In the genomic region with DNA sequence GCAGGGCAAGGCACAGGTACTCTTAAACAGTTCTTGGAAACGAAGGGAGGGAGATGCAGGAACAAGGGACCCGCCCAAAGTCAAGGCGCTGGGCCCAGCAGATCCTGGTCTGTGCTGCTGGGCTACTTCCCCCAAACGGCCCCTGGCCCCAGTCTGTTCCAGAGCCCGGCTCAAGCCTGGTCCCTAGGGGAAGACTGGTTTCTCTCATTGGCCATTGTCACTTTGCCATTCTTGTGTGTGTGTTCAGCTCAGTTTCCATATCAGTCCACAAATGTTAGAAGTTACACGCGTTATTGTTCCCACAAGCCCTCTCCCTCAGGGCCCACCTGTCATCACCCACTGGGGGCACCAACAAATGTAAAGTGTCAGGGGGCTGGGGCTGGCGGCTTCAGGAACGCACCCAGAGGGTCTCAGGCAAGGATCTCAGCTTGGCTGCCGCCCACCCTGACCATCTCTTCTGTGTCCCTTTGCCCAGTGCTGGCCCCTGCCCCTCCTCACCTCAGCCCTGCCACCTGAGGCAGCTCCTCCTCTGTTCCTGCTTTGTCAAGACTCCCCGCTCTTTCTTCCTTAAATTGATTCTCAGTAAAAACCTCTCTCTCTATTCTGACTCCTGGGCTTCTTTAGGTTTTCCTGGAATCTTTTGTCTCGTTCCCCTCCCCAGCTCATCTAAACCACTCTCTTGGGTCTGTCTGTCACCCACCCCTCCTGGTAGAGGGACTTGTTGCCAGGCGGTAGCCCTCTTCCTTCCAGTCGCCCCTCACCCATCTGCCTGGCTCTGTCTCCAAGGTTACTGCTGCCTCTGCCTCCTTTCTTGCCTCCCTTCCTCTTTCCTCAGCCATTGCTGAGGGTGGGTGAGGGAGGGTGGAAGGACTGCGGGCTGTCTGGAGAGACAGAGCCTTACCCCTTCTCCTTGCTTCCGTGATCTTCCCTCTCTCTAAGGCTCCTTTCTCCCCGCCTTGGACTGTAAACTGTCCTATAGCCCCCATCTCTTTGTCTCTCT, we compare ENCODE assay signal across 7 mouse cellular contexts.
DNase-seq lines count a peak whose midpoint lies in the region; ATAC-seq and TF ChIP-seq lines count a peak whose summit lies in the region.

No protein-coding gene starts in this region.

- peak; percentile 47; the same call in 1 of the 2 replicates for TF ChIP-seq POLR2A in brain, embryonic 14.5 days (IDR thresholded peaks at IDR 0.05; ENCODE audit: borderline replicate concordance, extremely low read depth, insufficient read depth, insufficient read length, poor library complexity, severe bottlenecking)
- no peak for TF ChIP-seq POLR2A in kidney, adult 2 months (IDR thresholded peaks at IDR 0.05; ENCODE audit: low read depth, low read length)

- TF ChIP-seq CTCF in brain, embryonic 14.5 days (IDR thresholded peaks at IDR 0.05; ENCODE audit: borderline replicate concordance, extremely low read depth, insufficient read depth, insufficient read length): no peak
- no peak for TF ChIP-seq CTCF in kidney, adult 2 months (conservative IDR thresholded peaks at IDR 0.05; ENCODE audit: insufficient read depth, insufficient read length, low read depth, low read length)

- H3K4me3 ChIP-seq in liver, embryonic 16.5 days (ENCODE audit: low read depth, low read length): 0 out of 2 replicates have a peak overlapping the region, but pooled peaks have one; percentile 6
- peak overlapping the region; percentile 32 for H3K4me3 ChIP-seq in stomach, embryonic 15.5 days (replicated peaks)
- no peak overlapping the region for H3K4me3 ChIP-seq in kidney, adult 2 months (ENCODE audit: insufficient read depth, low read depth, low read length)

- peaks cover 6% of the 10 kb centered on the region for H3K27me3 ChIP-seq in liver, embryonic 16.5 days (ENCODE audit: control insufficient read depth, insufficient read depth, low read depth, low read length)
- H3K27me3 ChIP-seq in stomach, embryonic 15.5 days (replicated peaks): peaks cover 3% of the 10 kb centered on the region; the same call in 1 of the 2 replicates
- no peaks in the 10 kb centered on the region for H3K27me3 ChIP-seq in kidney, adult 2 months (replicated peaks; ENCODE audit: control insufficient read depth, insufficient read depth, low read length)

- H3K9ac ChIP-seq in liver, embryonic 16.5 days (ENCODE audit: low read depth, low read length): no peak overlapping the region
- no peak overlapping the region for H3K9ac ChIP-seq in stomach, embryonic 15.5 days

- DNase-seq in ES-CJ7 (ENCODE audit: low read depth, low spot score): peak; percentile 27
- peak; percentile 88 for DNase-seq in brain, embryonic 14.5 days (ENCODE audit: low read depth)
- DNase-seq in kidney, adult 2 months: no peak
- DNase-seq in layer of hippocampus, postnatal 14 days (ENCODE audit: low spot score in 2 of 2): no peak

- peak; percentile 50 to 60; a peak in 3 of 4 replicates for ATAC-seq in hematopoietic stem cell, adult 5-6 weeks (replicated peaks in 1 of 2; ENCODE audit: insufficient read depth in 1 of 2, low FRiP score in 2 of 2, low TSS enrichment in 1 of 2, low read depth in 1 of 2, poor library complexity in 2 of 2, severe bottlenecking in 2 of 2)
- ATAC-seq in liver, embryonic 16.5 days (ENCODE audit: low read depth): no peak
- ATAC-seq in stomach, embryonic 15.5 days (ENCODE audit: insufficient read depth, low FRiP score, low read depth): no peak; the same call in none of the 2 replicates

- H3K9me3 ChIP-seq in liver, embryonic 16.5 days (replicated peaks; ENCODE audit: control insufficient read depth, low read length): 0 out of 2 replicates have a peak, but pooled peaks cover 2% of the 10 kb centered on the region
- H3K9me3 ChIP-seq in stomach, embryonic 15.5 days: no peaks in the 10 kb centered on the region

- no peaks in the 10 kb centered on the region for H3K36me3 ChIP-seq in liver, embryonic 16.5 days (ENCODE audit: control insufficient read depth, insufficient read depth)
- H3K36me3 ChIP-seq in stomach, embryonic 15.5 days: no peaks in the 10 kb centered on the region
- H3K36me3 ChIP-seq in kidney, adult 2 months (ENCODE audit: control insufficient read depth, insufficient read depth, low read length): no peaks in the 10 kb centered on the region

- H3K4me1 ChIP-seq in liver, embryonic 16.5 days (ENCODE audit: control insufficient read depth, low read depth, low read length): no peaks in the 10 kb centered on the region
- 0 out of 2 replicates have a peak, but pooled peaks cover 9% of the 10 kb centered on the region for H3K4me1 ChIP-seq in stomach, embryonic 15.5 days
- H3K4me1 ChIP-seq in kidney, adult 2 months (ENCODE audit: control insufficient read depth, insufficient read depth, low read length): no peaks in the 10 kb centered on the region

- WGBS in liver, embryonic 16.5 days (ENCODE audit: insufficient replicate concordance): 34% methylated on average over 17 of the region's 17 CpGs
- WGBS in stomach, embryonic 15.5 days: 35% methylated on average over 17 of the region's 17 CpGs
- 44% methylated on average over 17 of the region's 17 CpGs for WGBS in kidney, adult 2 months

- 0 out of 2 replicates have a peak overlapping the region, but pooled peaks have one; percentile 24 for H3K4me2 ChIP-seq in liver, embryonic 16.5 days (ENCODE audit: low read depth, low read length)
- H3K4me2 ChIP-seq in stomach, embryonic 15.5 days: peak overlapping the region; percentile 50

- H3K27ac ChIP-seq in liver, embryonic 16.5 days (ENCODE audit: low read length): no peak overlapping the region
- no peak overlapping the region for H3K27ac ChIP-seq in stomach, embryonic 15.5 days
- H3K27ac ChIP-seq in kidney, adult 2 months (ENCODE audit: insufficient read depth, low read depth, low read length): no peak overlapping the region

Comparison
In these comparisons a context has a peak if more than half of its experiments do, and no peak if none do; other contexts are left out.
1. DNase-seq: peak in ES-CJ7 (single experiment) and brain, embryonic 14.5 days (single experiment); none in kidney, adult 2 months (single experiment) and layer of hippocampus, postnatal 14 days (0 of 2).
2. ATAC-seq: peak in hematopoietic stem cell, adult 5-6 weeks (2 of 2); none in liver, embryonic 16.5 days (single experiment) and stomach, embryonic 15.5 days (single experiment).